Mouse (Mus musculus): Measurements from ENCODE around the gene A2ml1. TPM values are rescaled to one million over a fixed set of nuclear protein-coding genes. Genes with fewer than 3 reads are reported as not detected.

A2ml1 gene
- polyA plus RNA-seq, 1 experiment from 2014 or later: 1.0 TPM

- H3K9me3 ChIP-seq (ENCODE audit: control insufficient read depth): no peaks in the 10 kb centered on the region
- WGBS: 42% methylated on average over 9 of the region's 9 CpGs
- no peak overlapping the region for H3K27ac ChIP-seq (ENCODE audit: low read depth, low read length)
- no peak overlapping the region for H3K4me3 ChIP-seq (ENCODE audit: low read depth, low read length)
- no peak for TF ChIP-seq CTCF (IDR thresholded peaks at IDR 0.05; ENCODE audit: low read depth)
- H3K4me2 ChIP-seq (replicated peaks; ENCODE audit: low read depth): no peak overlapping the region
- ATAC-seq: no peak
- H3K9ac ChIP-seq (ENCODE audit: low read depth, low read length): no peak overlapping the region
- H3K27me3 ChIP-seq (replicated peaks; ENCODE audit: control insufficient read depth, insufficient read depth, low read length): no peaks in the 10 kb centered on the region
- H3K4me1 ChIP-seq (replicated peaks; ENCODE audit: control insufficient read depth, insufficient read depth, low read length): no peaks in the 10 kb centered on the region
- H3K36me3 ChIP-seq (ENCODE audit: control insufficient read depth, insufficient read depth): no peaks in the 10 kb centered on the region
Measured at GRCm38 (mm10) chr6:128606350-128606749, 24.9 kb upstream of the A2ml1 start.

- TF ChIP-seq CTCF (IDR thresholded peaks at IDR 0.05; ENCODE audit: low read depth): peak; percentile 90
- no peak overlapping the region for H3K9ac ChIP-seq (ENCODE audit: low read depth, low read length)
- WGBS: 34% methylated on average over 5 of the region's 5 CpGs
- no peak overlapping the region for H3K4me3 ChIP-seq (ENCODE audit: low read depth, low read length)
- H3K36me3 ChIP-seq (ENCODE audit: control insufficient read depth, insufficient read depth): no peaks in the 10 kb centered on the region
- H3K9me3 ChIP-seq (ENCODE audit: control insufficient read depth): no peaks in the 10 kb centered on the region
- H3K4me1 ChIP-seq (replicated peaks; ENCODE audit: control insufficient read depth, insufficient read depth, low read length): no peaks in the 10 kb centered on the region
- H3K27me3 ChIP-seq (replicated peaks; ENCODE audit: control insufficient read depth, insufficient read depth, low read length): no peaks in the 10 kb centered on the region
- no peak overlapping the region for H3K4me2 ChIP-seq (replicated peaks; ENCODE audit: low read depth)
- ATAC-seq: no peak
- no peak overlapping the region for H3K27ac ChIP-seq (ENCODE audit: low read depth, low read length)
Measured at GRCm38 (mm10) chr6:128604512-128604911, 23.1 kb upstream of the A2ml1 start.

- H3K4me3 ChIP-seq (ENCODE audit: low read depth, low read length): no peak overlapping the region
- no peak for ATAC-seq
- no peak overlapping the region for H3K9ac ChIP-seq (ENCODE audit: low read depth, low read length)
- no peaks in the 10 kb centered on the region for H3K4me1 ChIP-seq (replicated peaks; ENCODE audit: control insufficient read depth, insufficient read depth, low read length)
- no peaks in the 10 kb centered on the region for H3K9me3 ChIP-seq (ENCODE audit: control insufficient read depth)
- WGBS: 70% methylated on average over 10 of the region's 10 CpGs
- no peak overlapping the region for H3K27ac ChIP-seq (ENCODE audit: low read depth, low read length)
- no peaks in the 10 kb centered on the region for H3K27me3 ChIP-seq (replicated peaks; ENCODE audit: control insufficient read depth, insufficient read depth, low read length)
- TF ChIP-seq CTCF (IDR thresholded peaks at IDR 0.05; ENCODE audit: low read depth): no peak
- H3K4me2 ChIP-seq (replicated peaks; ENCODE audit: low read depth): no peak overlapping the region
- H3K36me3 ChIP-seq (ENCODE audit: control insufficient read depth, insufficient read depth): no peaks in the 10 kb centered on the region
Measured at GRCm38 (mm10) chr6:128602463-128603201, 21.2 kb upstream of the A2ml1 start.

- no peaks in the 10 kb centered on the region for H3K4me1 ChIP-seq (replicated peaks; ENCODE audit: control insufficient read depth, insufficient read depth, low read length)
- no peak for TF ChIP-seq CTCF (IDR thresholded peaks at IDR 0.05; ENCODE audit: low read depth)
- H3K27ac ChIP-seq (ENCODE audit: low read depth, low read length): no peak overlapping the region
- ATAC-seq: no peak
- no peak overlapping the region for H3K4me3 ChIP-seq (ENCODE audit: low read depth, low read length)
- H3K4me2 ChIP-seq (replicated peaks; ENCODE audit: low read depth): no peak overlapping the region
- no peaks in the 10 kb centered on the region for H3K36me3 ChIP-seq (ENCODE audit: control insufficient read depth, insufficient read depth)
- 42% methylated on average over 3 of the region's 3 CpGs for WGBS
- no peak overlapping the region for H3K9ac ChIP-seq (ENCODE audit: low read depth, low read length)
- H3K27me3 ChIP-seq (replicated peaks; ENCODE audit: control insufficient read depth, insufficient read depth, low read length): no peaks in the 10 kb centered on the region
- H3K9me3 ChIP-seq (ENCODE audit: control insufficient read depth): no peaks in the 10 kb centered on the region
Measured at GRCm38 (mm10) chr6:128602026-128602425, 20.6 kb upstream of the A2ml1 start.

GRCm38 (mm10) chr6:128599555-128599954 lies 18.1 kb upstream of the A2ml1 start:
- no peak overlapping the region for H3K4me2 ChIP-seq (replicated peaks; ENCODE audit: low read depth)
- no peaks in the 10 kb centered on the region for H3K4me1 ChIP-seq (replicated peaks; ENCODE audit: control insufficient read depth, insufficient read depth, low read length)
- WGBS: 60% methylated on average over 4 of the region's 4 CpGs
- H3K4me3 ChIP-seq (ENCODE audit: low read depth, low read length): no peak overlapping the region
- no peak overlapping the region for H3K9ac ChIP-seq (ENCODE audit: low read depth, low read length)
- peak; percentile 68 for TF ChIP-seq CTCF (IDR thresholded peaks at IDR 0.05; ENCODE audit: low read depth)
- H3K27ac ChIP-seq (ENCODE audit: low read depth, low read length): no peak overlapping the region
- H3K36me3 ChIP-seq (ENCODE audit: control insufficient read depth, insufficient read depth): no peaks in the 10 kb centered on the region
- H3K27me3 ChIP-seq (replicated peaks; ENCODE audit: control insufficient read depth, insufficient read depth, low read length): no peaks in the 10 kb centered on the region
- ATAC-seq: no peak
- H3K9me3 ChIP-seq (ENCODE audit: control insufficient read depth): no peaks in the 10 kb centered on the region

- H3K4me3 ChIP-seq (ENCODE audit: low read depth, low read length): no peak overlapping the region
- TF ChIP-seq CTCF (IDR thresholded peaks at IDR 0.05; ENCODE audit: low read depth): no peak
- no peak overlapping the region for H3K4me2 ChIP-seq (replicated peaks; ENCODE audit: low read depth)
- H3K9me3 ChIP-seq (ENCODE audit: control insufficient read depth): no peaks in the 10 kb centered on the region
- H3K36me3 ChIP-seq (ENCODE audit: control insufficient read depth, insufficient read depth): no peaks in the 10 kb centered on the region
- H3K9ac ChIP-seq (ENCODE audit: low read depth, low read length): no peak overlapping the region
- WGBS: 30% methylated on average over 2 of the region's 2 CpGs
- no peaks in the 10 kb centered on the region for H3K27me3 ChIP-seq (replicated peaks; ENCODE audit: control insufficient read depth, insufficient read depth, low read length)
- no peaks in the 10 kb centered on the region for H3K4me1 ChIP-seq (replicated peaks; ENCODE audit: control insufficient read depth, insufficient read depth, low read length)
- peak overlapping the region; percentile 50; the same call in 1 of the 2 replicates for H3K27ac ChIP-seq (ENCODE audit: low read depth, low read length)
- ATAC-seq: peak; percentile 72
Measured at GRCm38 (mm10) chr6:128598256-128599047, 17.0 kb upstream of the A2ml1 start.

Measured in intestine, postnatal 0 days (tissue).